Mouse (Mus musculus) small intestine, adult 2 months (tissue): ENCODE measurements around the gene Rab3il1. TPM values are rescaled to one million over a fixed set of nuclear protein-coding genes. Genes with fewer than 3 reads are reported as not detected.

Experiments
- H3K27ac ChIP-seq: fragments of 200-500 bp; 2 replicates; pipeline ENCODE4 v1.5.1; 2012; ENCODE audit warnings: low read depth, low read length, control low read depth, inconsistent platforms; ENCODE audit not compliant: insufficient read depth
- H3K27me3 ChIP-seq: fragments of 200-500 bp; 2 replicates; pipeline ENCODE4 v1.6.1; 2012; ENCODE audit warnings: mild to moderate bottlenecking, moderate library complexity, low read length, inconsistent platforms; ENCODE audit not compliant: control insufficient read depth, insufficient read depth
- H3K36me3 ChIP-seq: fragments of 200-500 bp; 2 replicates; pipeline ENCODE4 v1.6.1; 2012; ENCODE audit warnings: mild to moderate bottlenecking, low read length, control low read depth, inconsistent platforms; ENCODE audit not compliant: control insufficient read depth, insufficient read depth
- H3K4me1 ChIP-seq: fragments of 200-500 bp; 2 replicates; pipeline ENCODE4 v1.6.1; 2012; ENCODE audit warnings: low read length, inconsistent platforms, mixed read lengths; ENCODE audit not compliant: control insufficient read depth, insufficient read depth, insufficient read length
- H3K4me3 ChIP-seq: fragments of 200-500 bp; 2 replicates; pipeline ENCODE4 v1.5.1; 2012; ENCODE audit warnings: low read depth, mild to moderate bottlenecking, control low read depth, inconsistent platforms, low read length, moderate library complexity
- CTCF ChIP-seq: fragments of 200-500 bp; IDR thresholded peaks from 2 replicates; pipeline ENCODE4 v1.5.1; 2012; ENCODE audit warnings: low read depth, mild to moderate bottlenecking, control low read depth, inconsistent platforms, low read length, moderate library complexity, mixed read lengths; ENCODE audit not compliant: insufficient replicate concordance, insufficient read length; ENCODE audit errors: extremely low read depth
- POLR2A ChIP-seq: fragments of 200-500 bp; IDR thresholded peaks from 2 replicates; pipeline ENCODE4 v1.6.1; 2012; ENCODE audit warnings: low read depth, mild to moderate bottlenecking, control low read depth, inconsistent platforms, low read length, moderate library complexity
- WGBS: fragments of 180-500 bp; shearing (Covaris S2); methylation state at CpG from one replicate; pipeline ENCODE4 v1.1.7; 2018; 5-methylcytosine and 5-hydroxymethylcytosine counted together
- polyA plus RNA-seq: library from polyadenylated mRNA; depleted of rRNA; stranded (reverse); fragments of >200 nt; gene quantifications from 2 replicates; pipeline ENCODE4 v1.2.3, GENCODE M21; 2012; rRNA removed

The Rab3il1 gene
- polyA plus RNA-seq, result 4.1 and 4.3 TPM in 2 replicates

DNA sequence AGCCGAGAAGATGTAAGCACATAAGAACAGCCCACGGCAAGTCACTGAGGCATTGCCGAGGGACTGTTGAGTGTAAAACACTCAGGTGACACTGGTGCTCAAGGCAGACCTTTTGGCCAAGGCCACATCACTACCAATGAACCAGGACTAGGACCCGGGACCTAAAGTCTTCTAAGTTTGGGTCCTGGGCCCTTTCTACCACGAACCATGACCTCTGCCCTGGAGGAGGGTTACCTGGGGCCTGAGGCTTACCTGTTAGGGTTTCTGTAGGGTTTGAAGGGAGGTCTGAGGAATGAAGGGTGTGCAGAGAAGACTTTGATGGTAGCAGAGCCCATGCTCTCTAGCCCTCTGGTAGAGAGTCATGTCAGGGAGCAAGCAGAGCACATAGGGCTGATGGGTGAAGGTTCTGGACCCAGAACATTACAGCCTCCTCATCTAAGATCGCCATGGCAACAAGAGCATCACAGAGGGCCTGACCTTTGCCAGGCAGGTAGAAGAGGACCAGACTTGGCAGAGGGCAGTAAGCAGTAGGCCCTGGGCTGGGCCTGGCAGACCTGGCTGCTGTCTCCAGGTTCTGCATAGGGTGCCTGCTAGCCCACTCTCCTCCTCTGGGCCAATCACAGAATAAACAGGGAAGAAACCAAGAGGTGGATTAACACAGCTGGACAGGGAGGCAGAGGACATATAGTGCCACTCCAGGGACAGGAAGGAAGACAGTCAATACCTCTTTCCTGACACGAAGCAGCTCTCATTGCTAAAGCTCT, at the start of gene Rab3il1, which contains the start of gene Best1:
Gene Rab3il1, plus strand, starts transcription at position 464 of the 764 bp plus-strand sequence.
Gene Best1, minus strand, starts transcription at position 428 of the 764 bp plus-strand sequence.
- no peaks in the 10 kb centered on the region for H3K27me3 ChIP-seq
- H3K4me3 ChIP-seq, result no peak within 1 kb of the TSS
- TF ChIP-seq CTCF (no peak), POLR2A (no peak)
- WGBS, result 87% methylated on average over 7 of the region's 7 CpGs
- no peaks in the 10 kb centered on the region for H3K4me1 ChIP-seq
- H3K27ac ChIP-seq, result no peak within 1 kb of the TSS
- H3K36me3 ChIP-seq, result no peaks in the 10 kb centered on the region

DNA sequence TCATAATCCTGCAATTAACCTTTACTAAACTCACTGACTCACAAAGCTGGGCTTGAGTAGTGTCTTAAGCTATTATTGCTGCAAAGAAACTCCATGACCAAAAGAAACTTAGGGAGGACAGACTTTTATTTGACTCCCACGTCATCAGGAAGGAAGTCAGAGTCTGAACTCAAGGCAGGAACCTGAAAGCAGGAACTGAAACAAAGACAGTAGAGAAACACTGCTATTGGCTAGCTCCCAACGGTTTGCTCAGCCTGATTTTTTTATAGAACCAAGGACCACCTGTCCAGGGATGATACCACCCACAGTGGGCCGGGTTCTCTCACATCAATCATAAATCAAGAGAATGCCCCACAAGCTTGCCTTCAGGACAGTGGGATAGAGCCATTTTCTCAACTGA, 49.1 kb upstream of the Rab3il1 start:
- TF ChIP-seq POLR2A (no peak), CTCF (no peak)
- H3K4me1 ChIP-seq, result peaks cover 13% of the 10 kb centered on the region
- WGBS, result 73% methylated on average over 3 of the region's 3 CpGs
- H3K4me3 ChIP-seq, result no peak overlapping the region
- no peak overlapping the region for H3K27ac ChIP-seq
- no peaks in the 10 kb centered on the region for H3K27me3 ChIP-seq
- no peaks in the 10 kb centered on the region for H3K36me3 ChIP-seq

DNA sequence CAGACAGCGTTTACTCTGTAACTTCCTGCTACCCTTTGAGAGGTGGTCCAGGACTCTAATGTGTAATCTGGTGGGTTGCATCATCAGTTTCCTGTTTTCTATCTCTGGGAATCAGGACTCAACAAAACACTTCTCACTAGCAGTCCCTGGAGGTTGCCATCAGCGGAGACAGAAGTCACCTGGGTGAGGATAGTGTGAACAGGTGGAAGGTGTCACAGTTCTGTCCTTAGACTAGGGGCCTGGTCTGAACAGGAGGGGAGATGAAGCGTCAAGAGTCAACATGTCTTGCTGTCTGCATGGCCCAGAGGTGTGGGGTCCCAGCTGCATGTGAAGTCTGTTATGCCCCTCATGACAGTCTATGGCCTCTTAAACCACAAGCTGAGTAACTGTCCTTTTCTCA, 48.6 kb upstream of the Rab3il1 start:
- Histone ChIP-seq H3K27me3 (no peaks in the 10 kb centered on the region), H3K36me3 (no peaks in the 10 kb centered on the region), H3K4me1 (peaks cover 13% of the 10 kb centered on the region), H3K4me3 (no peak overlapping the region), H3K27ac (no peak overlapping the region)
- 87% methylated on average over 3 of the region's 3 CpGs for WGBS
- TF ChIP-seq POLR2A, result no peak
- TF ChIP-seq CTCF, result no peak

- Histone ChIP-seq H3K36me3 (no peaks in the 10 kb centered on the region), H3K4me1 (peaks cover 16% of the 10 kb centered on the region), H3K27me3 (no peaks in the 10 kb centered on the region), H3K27ac (peak overlapping the region; percentile 86), H3K4me3 (no peak overlapping the region)
- TF ChIP-seq POLR2A, result peak; percentile 34; the same call in 1 of the 2 replicates
- no peak; the same call in 1 of the 2 replicates for TF ChIP-seq CTCF
- 10% methylated on average over 7 of the region's 7 CpGs for WGBS
Observed at GRCm38 (mm10) chr19:9954055-9954810, 47.2 kb upstream of the Rab3il1 start.

- H3K4me3 ChIP-seq, result peak overlapping the region; percentile 15; the same call in 1 of the 2 replicates
Observed at GRCm38 (mm10) chr19:9954811-9955202, 46.7 kb upstream of the Rab3il1 start.

DNA sequence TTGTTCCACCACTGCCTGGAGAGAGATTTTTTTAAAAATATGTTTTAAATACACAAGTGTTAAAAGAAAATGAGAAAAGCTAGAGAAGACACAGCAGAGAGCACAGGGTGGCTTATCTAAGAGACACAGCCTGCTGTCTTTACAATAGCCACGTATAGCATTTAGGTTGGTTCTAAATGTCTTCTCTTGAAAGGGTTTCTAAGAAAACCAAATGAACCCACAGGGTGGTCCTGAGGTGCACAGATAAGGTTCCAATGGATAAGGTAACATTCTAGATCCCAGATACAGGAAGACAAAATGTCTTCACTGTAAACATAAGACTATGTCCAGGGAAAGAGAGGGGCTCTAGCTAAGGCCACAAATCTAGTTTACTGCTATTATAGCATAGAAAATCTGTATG, 46.0 kb upstream of the Rab3il1 start:
- Histone ChIP-seq H3K27ac (no peak overlapping the region), H3K36me3 (no peaks in the 10 kb centered on the region), H3K4me3 (no peak overlapping the region), H3K4me1 (peaks cover 25% of the 10 kb centered on the region), H3K27me3 (no peaks in the 10 kb centered on the region)
- 78% methylated on average over 1 of the region's 1 CpGs for WGBS
- TF ChIP-seq CTCF, result no peak
- TF ChIP-seq POLR2A, result no peak

More at GRCm38 (mm10) chr19:9954811-9955202, 46.7 kb upstream of the Rab3il1 start:
- Histone ChIP-seq H3K27me3 (no peaks in the 10 kb centered on the region), H3K36me3 (no peaks in the 10 kb centered on the region), H3K4me1 (peaks cover 21% of the 10 kb centered on the region), H3K27ac (peak overlapping the region; percentile 86)
- WGBS, result 16% methylated on average over 5 of the region's 5 CpGs
- TF ChIP-seq CTCF, result no peak
- no peak for TF ChIP-seq POLR2A
